Mouse (Mus musculus) 3134 (cell line): ENCODE results near the gene Slc26a11.

Experiments used
- DNase-seq: peaks from one replicate; pipeline ENCODE4 v3.0.0-alpha.2; 2011; ENCODE audit warnings: low spot score; ENCODE audit not compliant: insufficient read length; ENCODE audit errors: extremely low read depth

The Slc26a11 gene

DNA sequence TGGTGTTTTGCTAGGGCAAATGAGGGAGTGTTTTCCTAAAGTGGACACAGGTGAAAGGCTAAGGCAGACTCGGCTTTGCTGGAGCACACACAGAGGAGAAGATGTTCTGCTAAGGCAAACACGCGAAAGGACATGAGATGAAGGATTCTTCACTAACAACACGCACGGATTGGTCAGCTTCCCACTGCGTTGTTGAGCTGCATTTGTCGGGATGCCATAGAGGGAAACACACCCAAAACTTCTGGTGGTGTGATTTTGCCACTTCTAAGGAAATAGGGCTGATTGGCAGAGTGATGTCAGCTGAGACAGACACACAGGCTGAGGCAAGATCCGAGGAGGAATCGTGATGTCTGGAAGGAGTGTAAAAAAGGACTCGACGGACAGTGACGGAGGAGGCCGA lies 40.6 kb downstream of the Slc26a11 start:
- DNase-seq = no peak

DNA sequence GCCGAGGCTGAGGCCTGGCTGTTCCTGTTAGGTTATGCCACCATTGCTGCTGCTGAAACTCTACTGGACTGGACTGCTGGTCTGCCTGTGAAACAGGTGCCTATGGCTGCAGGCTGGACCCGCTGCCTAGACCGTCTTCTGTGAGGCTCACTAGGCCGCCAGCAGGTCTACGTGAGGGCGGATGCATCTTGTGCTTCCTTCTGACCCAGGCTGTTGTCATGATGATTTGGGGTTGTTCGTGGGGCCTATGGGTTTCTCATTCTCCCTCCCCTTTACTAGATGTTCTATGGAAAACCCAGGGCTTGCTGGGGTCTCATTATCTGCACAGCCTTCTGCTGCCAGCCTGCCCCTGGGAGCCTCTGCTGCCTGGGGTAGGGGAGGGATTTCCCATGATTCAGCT lies 41.1 kb downstream of the Slc26a11 start:
- DNase-seq = no peak

DNA sequence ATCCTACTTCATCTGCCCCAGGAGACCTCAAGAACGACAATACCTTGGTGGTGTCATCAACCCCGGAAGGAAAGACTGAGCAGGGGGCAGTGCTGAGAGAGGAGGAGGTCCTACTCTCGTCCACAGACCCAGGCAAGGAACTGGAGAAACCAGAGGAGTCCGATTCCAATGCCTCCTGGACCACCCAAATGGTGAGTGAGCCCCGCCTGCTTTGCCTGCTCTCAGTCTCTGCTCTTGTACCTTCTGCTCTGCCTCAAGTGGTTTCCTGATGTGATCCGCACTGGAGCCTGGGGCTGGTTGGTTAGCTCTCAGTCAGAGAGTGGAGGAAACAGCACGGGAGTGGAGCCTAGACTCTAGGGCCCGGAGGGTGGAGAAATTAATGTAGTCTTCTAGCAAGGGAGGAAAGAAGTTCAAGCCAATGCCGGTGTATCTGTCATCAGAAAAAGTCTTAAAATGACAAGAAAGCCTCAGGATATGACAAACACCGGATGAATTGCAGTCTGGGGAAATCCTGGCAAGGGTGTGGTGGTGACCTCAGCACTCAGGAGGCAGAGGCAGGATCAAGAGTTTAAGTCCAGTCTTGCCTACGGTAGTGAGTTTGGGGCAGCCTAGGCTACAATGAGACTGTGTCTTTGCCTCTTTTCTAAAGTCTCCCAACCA lies 47.3 kb downstream of the Slc26a11 start:
- peak; percentile 70 for DNase-seq

GRCm38 (mm10) chr11:119404627-119405026 lies 49.3 kb downstream of the Slc26a11 start:
- DNase-seq = peak; percentile 53

GRCm38 (mm10) chr11:119407381-119407780 lies 52.0 kb downstream of the Slc26a11 start:
- DNase-seq = no peak

DNA sequence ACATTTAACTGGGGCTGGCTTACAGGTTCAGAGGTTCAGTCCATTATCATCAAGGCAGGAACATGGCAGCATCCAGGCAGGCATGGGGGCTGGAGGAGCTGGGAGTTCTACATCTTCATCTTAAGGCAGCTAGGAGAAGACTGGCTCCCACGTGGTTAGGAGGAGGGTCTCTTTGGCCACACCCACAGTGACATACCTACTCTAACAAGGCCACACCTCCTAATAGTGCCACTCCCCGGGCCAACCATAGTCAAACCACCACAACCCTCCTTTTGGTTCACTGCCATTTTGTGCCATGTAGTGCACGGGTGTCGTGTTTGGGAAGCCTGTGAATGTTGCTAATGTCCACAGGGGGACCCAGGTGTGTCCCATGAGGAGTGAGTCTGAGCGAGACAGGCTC lies 52.6 kb downstream of the Slc26a11 start:
- DNase-seq = no peak

- no peak for DNase-seq
Observed at GRCm38 (mm10) chr11:119419327-119420118, 64.2 kb downstream of the Slc26a11 start.

- DNase-seq = no peak
Observed at GRCm38 (mm10) chr11:119420426-119420825, 65.1 kb downstream of the Slc26a11 start.

GRCm38 (mm10) chr11:119427431-119427830 lies 72.1 kb downstream of the Slc26a11 start:
- no peak for DNase-seq

GRCm38 (mm10) chr11:119427986-119428385 lies 72.6 kb downstream of the Slc26a11 start:
- no peak for DNase-seq

- DNase-seq = no peak
Observed at GRCm38 (mm10) chr11:119428649-119429136, 73.3 kb downstream of the Slc26a11 start.
